Mouse (Mus musculus) regulatory T cell (primary cell): ENCODE measurements around the gene Cldn34d.

Source experiments
- in situ Hi-C: fragments of 300-600 bp; cut with MboI, MseI; formaldehyde crosslinking; loops from one replicate; pipeline ENCODE4 v1.15.1; 2025; ENCODE audit warnings: high pct_unique_total_duplicates

Cldn34d gene

GRCm38 (mm10) chrX:76602824-76603223 lies at the start of gene Cldn34d:
Cldn34d (minus strand) TSS chrX:76602924.
- in situ Hi-C loops, result no loop called here

GRCm38 (mm10) chrX:76598459-76599206 lies 4.1 kb downstream of the Cldn34d start:
- in situ Hi-C loops, result no loop called here
